Mouse (Mus musculus) bone marrow, adult 2 months (tissue): ENCODE measurements around the gene Oxsm.

Experiments
- CTCF ChIP-seq: fragments of 200-500 bp; IDR thresholded peaks from 2 replicates; pipeline ENCODE4 v1.5.1; 2011; ENCODE audit warnings: low read length, control low read depth; ENCODE audit not compliant: control insufficient read depth, insufficient read depth
- POLR2A ChIP-seq: fragments of 200-500 bp; IDR thresholded peaks from 2 replicates; pipeline ENCODE4 v1.6.1; 2011; ENCODE audit warnings: low read depth, mild to moderate bottlenecking, control low read depth, low read length, borderline replicate concordance; ENCODE audit not compliant: control insufficient read depth

GRCm38 (mm10) chr14:16195486-16195885, 54.1 kb downstream of the Oxsm start:
- TF ChIP-seq CTCF: no peak
- no peak for TF ChIP-seq POLR2A
